Mouse (Mus musculus) erythroblast, embryonic 14.5 days (primary cell): ENCODE data around the gene Phlpp1.

Source experiments
- GATA1 ChIP-seq: IDR thresholded peaks from 2 replicates; pipeline ENCODE4 v1.6.1; 2012; ENCODE audit warnings: low read length, inconsistent platforms, mixed read lengths
- TAL1 ChIP-seq: IDR thresholded peaks from 3 replicates; pipeline ENCODE4 v1.6.1; 2012; ENCODE audit warnings: low read length, inconsistent platforms, mixed read lengths

DNA sequence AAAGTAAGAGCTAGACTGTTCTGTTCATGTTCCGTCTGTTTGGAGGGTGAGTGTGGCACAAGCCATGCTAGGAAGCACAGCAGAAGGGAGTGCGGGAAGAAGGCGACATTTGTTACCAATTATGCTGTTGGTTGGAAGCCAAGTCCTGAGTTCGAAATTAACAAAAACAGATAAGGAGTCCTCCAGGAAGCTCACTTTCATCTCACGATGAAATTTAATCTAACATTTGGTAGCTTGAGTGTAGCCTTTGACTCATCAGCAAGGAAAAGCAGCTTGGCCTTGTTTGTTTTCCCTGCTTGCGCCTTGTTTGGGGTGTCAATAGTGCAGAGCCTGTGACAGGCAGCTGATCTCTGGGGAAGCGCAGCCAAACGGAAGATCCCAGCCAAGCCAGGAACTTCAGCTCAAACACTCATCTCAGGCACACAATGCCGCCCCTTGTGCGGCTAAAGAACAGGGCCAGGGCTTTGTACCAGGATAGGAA lies 16.4 kb upstream of the Phlpp1 start:
- TF ChIP-seq GATA1 (no peak), TAL1 (no peak)
